Mouse (Mus musculus) activated CD4-positive, CD25-positive, alpha-beta regulatory T cell, adult 4 months (primary cell): ENCODE measurements at regions not wholly inside any gene's neighbourhood (a gene's known extent, or its start where the extent isn't known, plus 50 kb on each side); places are given as distances from the start of the nearest gene placed in this dataset.

Source experiments
- ATAC-seq: one replicate; pipeline ENCODE4 v1.8.0; 2017

DNA sequence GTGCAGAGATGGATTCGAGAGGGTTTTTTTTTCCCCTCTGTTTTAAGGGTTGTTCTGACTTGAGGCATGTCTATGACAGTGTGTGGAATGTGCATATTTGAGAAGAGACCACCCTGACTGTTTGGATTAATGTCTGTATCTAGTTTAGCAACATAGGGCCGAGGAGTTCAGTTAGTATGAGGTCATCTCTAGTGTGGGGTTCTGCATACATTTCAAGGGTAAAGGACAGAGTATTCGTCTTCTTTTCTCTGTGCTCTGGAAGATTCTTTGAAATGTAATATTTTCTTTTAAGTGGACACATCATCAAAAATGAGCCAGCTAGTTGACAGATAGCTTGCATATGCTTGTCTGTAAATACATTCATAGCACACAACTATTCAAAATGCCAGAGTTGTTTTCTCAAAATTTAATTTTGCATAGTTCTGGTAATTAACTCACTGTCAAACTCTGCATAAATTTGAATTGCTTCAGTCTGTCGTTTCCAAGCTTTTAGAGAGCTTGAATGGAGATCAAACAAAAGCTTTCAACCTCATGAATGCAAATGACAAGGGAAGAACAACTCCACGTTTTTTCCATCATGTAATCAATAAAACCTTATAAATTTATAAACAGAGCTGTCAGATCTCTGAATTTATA lies 415.5 kb downstream of the Adamts20 start:
- ATAC-seq, result no peak

DNA sequence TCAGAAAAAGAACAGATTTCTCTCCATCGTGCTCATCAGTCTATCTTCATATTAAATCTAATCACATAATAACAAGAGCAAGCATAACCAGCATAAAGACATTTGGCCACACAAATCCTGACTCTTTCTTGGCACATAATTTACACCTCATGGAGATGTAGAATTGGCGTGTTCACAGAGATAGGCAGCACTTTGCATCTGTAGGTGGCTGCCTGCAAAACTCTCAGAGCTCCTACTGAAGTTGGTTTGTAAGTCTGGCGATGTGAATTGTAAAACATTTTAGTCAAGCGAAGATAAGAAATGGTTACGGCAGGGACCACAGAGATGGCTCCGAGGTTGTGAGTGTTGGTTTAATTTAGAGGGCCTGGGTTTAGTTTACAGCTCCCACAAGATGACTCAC lies 419.0 kb downstream of the Adamts20 start:
- ATAC-seq, result no peak

DNA sequence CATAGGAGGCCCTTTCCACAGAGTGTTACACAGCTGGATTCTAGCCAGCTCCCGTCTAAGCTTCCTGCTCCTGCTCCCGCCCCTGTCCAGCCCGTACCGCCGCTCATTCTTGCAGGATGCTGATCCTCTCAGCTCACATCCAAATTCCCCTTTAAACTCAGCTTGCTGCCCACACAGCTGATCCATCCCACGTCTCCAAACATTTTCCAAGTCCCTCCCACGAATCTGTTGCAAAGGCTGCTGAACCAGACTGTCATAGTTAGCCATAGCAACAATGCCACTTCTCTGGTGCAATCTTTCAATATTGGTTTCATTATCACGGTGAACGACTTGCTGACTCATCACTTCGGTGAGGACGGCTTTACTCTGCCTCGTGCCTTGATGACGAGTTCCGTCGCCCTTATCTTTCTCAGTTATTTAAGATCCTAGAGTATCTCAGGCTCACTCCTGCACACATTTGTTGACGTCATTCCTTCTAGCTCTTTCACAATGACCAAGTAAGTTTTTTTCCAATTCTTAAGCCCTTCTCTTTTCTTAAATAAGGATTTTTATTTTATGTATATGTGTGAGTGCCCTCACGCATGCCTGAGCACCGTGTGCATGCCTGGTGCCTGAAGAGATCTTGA lies 420.0 kb downstream of the Adamts20 start:
- ATAC-seq, result no peak

DNA sequence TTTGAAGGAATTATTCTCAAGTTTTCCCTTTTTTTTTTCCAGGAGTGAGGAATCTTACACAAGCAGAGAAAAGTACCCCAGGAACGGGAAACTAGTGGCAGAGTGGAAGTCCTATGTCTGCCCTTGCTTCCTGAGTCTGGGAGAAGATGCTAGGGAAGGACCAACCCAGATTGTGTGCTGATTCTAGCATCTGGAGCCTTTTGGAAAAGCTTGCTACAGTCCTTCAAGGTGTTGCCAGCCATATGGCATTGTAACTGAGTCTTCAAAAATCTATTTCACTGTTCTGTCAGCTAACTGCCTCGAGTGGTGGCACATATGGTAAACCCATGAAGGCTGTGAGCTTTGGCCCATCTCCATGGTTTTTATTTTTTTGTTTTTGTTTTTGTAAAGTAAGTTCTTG lies 432.3 kb downstream of the Adamts20 start:
- ATAC-seq, result no peak

DNA sequence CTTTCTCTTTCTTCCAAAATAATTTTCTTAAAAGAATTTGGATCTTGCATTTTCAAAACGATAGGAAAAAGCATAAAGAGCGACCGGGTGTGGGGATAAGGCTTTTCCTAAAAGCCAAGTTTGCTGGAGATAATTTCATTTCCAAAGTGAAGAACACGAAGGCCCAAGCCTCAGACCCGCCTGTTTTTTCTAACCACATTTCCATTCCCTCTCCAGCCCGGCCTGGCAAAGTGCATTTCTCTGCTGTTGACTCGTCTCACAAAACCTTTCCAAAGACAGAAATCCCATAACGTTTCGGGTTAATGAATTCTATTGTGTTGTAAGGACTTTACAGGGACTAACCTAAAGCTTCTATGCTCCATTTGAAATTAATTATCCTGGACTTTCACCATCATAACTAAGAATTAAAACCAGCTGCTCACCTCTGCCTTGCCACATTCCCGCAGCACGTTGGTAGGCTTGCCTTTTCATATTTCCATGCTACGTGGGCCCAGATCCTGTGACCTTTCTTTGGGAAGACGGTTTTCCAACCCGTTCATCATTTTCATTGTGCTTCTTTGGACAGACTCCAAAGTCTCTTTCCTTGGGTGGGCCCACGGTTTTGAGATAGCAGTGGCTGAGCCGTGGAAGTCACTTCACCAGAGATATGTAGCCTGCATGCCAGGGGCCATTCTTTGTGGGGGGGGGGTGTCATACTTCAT lies 430.5 kb upstream of the Prickle1 start:
- ATAC-seq, result no peak

DNA sequence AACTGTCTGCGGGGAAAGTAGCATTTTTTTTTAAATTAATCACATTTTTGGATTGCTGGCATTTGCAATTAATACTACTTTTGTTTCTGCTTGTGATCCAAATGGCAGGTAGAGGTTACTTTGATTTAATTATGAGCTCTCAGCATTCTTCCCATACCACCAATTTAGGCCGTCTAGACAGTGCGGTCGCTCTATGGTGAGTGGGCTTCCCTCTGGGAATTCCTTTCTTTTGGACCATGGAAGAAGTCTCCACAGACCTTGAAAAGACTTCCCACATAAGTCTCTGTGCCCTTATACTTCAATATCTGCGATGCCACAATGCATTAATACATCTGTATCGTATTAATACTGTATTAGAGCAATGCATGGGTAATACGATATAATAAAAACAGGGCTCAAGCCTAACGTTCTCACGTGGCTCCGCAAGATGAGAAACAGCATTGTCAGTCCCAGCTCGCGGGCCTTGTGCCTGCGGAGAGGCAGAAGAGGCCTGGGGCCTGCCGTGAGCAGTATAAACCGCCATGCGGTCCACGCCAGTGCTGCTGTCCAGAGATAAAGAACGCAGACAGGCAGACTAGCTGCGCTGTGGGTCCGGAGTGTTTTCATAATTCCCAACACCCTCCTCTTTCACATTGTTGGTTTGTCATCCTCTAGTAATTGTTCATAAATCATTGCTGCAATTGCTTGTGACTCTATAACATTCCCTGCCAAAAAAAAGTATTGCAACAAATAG lies 429.7 kb upstream of the Prickle1 start:
- ATAC-seq, result no peak

DNA sequence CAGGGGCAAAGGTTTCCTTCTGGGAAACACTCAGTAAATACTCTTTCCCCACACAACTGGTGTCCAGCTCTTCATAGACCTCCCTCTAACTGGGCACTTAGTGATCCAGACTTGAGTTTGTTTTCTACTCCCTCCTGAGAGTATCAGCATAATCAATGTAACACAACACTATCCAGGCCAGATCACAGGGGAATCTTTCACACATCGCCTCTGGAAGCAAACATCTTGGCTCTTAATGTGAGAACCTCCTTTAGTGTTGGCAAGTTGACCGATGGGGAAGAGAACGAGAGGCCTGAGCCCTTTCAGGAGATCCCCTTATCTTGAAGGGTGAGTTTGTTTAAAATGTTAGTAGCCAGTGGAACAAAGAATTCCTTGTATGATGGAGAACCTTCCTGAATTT lies 429.1 kb upstream of the Prickle1 start:
- ATAC-seq, result no peak

DNA sequence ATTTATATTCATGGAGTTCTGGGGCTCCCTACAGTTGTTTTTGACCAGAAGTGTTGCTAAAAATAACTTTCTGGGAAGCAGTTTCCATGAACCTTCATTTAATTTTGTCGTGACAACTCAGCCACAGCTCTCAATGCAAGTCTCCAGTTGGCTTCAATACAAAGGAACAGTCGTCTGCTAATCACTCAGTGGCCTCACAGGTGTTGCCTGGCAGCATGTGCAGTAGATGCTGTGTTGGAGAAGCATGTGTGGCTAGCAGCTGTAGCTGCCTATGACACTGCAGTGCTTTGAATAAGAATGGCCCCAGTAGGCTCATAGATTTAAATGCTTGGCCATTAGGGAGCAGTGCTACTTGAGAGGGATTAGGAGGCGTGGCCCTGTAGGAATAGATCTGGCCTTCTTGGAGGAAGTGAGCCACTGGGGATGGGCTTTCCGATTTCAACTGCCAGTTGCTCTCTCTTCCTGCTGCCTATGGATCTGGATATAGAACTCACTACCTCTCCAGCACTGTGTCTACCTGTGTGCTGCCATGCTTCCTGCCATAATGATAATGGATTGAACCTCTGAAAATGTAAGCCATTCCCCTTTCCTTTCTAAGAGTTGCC lies 428.5 kb upstream of the Prickle1 start:
- no peak for ATAC-seq

DNA sequence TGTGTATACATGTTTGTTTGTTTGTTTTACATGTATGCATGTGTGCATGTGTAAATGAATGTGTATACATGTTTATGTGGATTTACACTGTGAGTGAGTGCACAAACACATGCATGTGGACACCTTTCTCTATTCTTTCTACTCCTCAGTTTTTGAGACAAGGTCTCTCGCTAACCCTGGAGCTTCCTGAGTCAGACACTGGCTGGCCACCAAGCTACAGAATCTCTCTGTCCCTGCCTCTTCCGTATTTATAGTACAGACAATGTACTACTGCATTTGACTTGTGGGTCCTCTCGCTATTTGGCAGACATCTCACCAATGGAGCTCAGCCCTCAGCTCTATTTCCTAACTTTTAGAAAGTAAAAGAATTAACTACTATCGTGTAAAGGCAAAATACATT lies 427.8 kb upstream of the Prickle1 start:
- no peak for ATAC-seq

DNA sequence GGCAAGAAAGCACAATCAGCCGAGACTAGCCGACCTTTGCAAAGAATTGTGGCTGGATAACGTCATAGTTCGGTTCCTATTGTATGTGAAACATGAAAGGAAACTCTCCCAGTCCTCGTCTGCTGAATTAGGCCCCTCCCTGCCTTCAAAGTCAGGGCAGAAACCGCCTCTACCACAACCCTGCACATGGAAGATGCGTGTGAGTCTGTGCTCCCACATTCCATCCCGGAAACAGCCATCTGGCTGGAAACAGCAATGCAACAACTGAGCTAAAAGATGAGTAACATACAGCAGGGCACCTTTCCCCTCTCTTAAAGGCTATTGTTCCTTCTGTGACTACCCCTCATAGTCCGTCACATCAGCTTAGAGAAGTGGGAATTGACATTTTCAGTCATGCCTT lies 422.1 kb upstream of the Prickle1 start:
- no peak for ATAC-seq

DNA sequence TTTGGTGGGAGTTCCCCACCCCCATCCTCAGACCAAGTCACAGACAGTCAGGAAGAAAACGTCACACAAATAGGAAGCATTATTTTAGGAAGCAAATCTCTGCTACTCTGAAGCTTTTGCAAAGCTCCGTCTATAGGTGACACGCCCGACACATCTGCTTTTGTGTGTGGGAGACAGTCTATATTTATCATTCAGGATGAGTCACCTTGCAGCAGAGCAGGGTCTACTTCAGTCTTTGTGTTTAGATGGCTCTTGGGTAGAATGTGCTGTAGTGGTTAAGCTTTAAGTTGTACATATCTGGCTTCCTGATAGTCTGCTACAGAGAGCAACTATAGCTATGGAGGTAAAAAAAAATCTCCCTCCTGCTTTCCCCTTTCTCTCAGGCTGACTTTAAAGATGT lies 415.8 kb upstream of the Prickle1 start:
- ATAC-seq, result no peak

DNA sequence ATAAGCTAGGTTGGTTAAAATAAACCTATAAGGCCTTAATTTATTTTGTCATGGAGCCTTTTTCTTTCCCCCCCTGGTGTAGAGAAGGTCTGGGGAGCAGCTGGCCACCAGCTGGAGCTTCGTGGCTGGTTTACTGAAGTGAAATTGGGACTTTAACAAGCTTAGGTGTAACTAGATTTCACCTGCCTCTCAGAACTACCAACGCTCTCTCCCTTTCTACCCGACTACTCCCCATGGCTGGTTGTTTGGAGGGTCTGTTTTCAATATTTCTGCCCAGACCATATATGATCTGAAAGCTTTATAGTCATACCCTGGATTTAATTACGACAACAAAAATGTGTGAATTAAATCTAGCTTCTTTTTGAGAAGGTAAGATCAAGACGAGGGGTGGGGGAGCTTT lies 410.4 kb upstream of the Prickle1 start:
- ATAC-seq, result no peak

DNA sequence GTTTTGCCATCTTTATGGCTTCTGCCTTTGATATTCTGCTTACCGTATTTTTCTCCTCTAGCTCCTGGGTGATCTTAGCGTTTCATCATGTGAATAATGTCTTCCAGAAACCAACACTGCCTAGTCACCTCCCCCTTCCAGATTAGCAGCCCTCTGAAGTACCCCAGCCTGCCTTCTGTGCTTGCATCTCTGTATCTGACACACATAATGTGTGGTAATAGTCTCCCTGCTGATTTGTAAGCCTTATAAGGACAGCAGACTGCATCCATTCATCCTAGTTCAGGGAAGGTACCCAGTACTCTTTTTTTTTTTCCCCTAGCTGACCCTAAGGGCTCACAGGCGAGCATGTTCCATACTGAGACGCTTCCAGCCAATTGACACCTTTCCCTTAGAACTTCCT lies 409.2 kb upstream of the Prickle1 start:
- no peak for ATAC-seq

DNA sequence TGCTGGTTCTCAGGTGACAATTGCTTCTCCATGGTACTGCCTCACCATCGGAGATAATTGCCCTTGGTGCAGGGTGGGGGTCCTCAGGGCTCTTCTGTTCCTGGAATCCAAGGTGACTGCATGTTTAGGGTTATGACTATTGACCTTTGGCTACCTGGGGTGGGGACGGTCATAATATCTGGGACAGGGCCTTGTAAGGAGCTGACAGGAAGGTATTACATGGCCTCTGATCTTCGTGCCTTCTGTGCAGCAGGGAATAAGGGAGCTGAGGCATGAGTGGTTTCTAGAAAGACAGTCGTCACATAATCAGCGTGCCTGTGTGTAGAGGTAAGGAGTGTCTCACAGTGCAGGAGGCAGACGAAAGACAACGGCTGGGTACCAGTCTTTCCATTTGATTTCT lies 407.5 kb upstream of the Prickle1 start:
- no peak for ATAC-seq

DNA sequence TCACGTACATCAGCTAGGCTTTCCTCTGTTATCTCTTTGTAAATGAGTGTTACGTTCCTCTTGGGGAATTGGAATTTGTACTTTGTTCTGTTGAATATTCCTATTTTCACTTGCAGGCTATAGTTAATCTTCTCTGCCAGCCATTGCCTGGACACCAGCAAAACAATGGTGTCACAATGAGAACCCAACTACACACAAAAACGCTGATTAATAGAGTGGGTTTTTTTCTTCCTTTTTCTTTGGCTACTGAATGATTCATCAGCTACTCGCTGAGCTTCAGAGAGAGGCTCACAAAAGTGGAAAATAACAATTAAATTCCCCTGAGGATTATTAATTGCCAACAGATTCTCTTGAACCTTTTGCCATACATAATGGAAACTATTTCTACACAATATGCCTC lies 398.9 kb upstream of the Prickle1 start:
- ATAC-seq, result no peak

DNA sequence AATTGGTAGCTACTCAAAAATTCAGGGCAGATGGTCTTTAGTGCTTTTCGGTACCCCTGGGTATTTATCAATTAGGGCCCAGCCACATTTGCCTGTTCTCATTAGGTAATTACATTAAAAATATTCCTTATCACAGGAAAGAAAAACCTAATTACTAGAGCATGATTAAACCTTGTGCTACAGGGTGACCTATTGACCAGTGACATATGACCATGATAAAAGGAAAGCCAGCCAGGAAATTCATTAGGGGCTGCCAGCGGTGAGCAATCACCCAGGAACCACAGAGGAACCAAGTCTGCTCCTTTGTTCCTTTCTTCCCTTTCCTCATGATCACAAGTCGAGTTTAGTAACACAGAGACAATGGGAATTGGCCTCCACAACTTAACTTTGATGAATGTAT lies 394.4 kb upstream of the Prickle1 start:
- ATAC-seq, result no peak

DNA sequence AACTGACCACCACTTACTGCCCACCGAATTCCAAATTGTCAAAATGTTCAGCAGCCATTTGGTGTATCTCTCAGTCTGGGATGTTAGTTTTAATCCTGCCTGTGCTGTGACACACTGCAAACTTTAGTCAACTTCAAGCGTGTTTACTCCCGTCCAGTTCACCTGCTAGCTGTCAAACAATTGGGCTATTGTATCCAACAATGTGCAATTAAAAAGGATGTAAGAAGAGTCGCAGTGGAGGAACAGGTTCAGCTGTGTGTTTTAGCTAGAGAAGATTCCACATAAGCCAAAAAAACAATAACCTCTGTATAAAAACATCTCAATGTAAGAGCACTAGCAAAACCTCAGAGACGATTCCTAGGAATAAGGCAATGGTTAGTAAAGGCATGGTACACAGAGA lies 392.7 kb upstream of the Prickle1 start:
- ATAC-seq, result no peak

DNA sequence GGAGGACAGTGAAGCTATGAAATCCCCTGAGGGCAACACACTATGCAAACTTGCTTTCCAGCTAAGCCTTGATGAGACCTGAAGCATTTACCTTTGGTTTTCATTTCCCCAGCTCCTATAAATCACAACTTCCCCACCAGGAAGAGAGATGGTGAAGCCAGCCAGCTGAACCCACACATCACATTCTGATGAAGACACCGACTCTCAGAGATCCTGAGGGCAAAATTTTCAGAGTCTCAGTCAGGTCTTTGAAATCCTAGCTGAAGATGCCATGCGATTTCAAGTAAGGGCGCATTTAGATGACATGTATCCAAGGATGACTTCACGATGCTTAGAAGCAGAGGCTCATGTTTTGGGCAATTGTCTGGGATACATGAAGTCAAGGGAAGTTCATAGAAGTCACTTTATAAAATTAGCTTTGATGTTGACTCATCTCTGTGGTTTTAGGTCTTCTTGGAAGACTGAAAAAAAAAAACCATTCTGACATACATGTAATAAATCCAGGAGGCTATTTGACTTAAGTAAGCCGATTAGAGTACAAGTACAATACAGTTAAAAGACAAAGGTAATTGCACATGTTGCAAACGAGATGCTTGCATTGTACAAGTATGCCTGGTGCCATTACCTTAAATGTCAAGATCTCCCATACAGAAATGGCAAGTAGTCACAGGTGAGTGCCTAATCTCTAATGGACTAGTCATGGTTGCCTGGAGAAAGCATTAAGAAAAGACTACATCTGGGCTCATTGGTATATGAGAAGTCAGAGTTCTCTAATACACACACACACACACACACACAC lies 391.1 kb upstream of the Prickle1 start:
- ATAC-seq, result no peak

DNA sequence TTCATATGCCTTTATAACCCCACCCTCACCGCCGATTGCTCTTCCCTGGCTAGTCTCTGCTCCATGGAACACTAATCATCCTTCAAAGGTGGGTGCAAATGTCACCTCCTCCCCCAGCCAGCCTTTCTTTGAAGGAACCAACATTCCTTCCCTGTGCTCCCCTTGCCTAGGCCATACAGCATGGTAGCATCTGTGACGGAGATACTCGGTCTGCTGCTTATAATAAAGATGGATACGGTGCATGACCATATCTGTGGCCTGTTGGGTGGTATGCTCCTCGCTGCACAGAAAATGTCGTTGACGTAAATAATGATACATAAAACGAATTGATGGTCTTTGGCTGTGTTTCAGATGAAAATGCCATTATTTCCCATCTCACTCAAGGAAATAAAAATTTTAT lies 386.4 kb upstream of the Prickle1 start:
- no peak for ATAC-seq

DNA sequence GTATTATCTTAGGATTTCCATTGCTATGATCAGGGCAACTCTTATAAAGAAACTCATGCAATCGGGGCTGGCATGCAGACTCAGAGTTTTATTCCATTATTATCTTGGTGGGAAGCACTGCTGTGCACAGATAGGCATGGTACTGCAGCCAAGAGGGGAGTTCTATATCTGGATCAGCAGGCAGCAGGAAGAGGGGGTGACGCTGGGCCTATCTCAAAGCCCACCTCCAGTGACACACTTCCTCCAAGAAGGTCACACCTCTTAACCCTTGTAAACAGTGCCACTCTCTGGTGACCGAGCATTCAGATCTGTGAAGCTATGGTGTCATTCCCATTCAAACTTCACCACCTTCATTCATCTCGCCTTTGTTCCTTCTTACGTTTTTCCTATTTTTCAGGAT lies 381.8 kb upstream of the Prickle1 start:
- ATAC-seq, result no peak

DNA sequence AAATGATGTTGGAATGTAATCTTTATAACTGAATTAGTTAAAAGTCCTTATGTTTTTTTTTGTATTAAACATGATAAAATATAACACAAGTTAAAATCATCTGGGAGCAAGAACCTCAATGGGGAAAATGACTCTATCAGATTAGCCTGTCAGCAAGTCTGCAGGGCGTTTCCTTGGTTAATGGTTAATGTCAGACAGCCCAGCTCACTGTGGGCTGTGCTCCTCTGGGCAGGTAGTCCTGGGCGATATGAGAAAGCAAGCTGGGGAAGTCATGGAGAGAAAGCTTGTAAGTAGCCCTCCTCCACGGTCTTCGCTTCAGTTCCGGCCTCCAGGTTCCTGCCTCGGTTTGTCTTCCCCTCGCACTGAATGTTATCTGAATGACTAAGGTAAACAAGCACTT lies 379.0 kb upstream of the Prickle1 start:
- ATAC-seq, result no peak

DNA sequence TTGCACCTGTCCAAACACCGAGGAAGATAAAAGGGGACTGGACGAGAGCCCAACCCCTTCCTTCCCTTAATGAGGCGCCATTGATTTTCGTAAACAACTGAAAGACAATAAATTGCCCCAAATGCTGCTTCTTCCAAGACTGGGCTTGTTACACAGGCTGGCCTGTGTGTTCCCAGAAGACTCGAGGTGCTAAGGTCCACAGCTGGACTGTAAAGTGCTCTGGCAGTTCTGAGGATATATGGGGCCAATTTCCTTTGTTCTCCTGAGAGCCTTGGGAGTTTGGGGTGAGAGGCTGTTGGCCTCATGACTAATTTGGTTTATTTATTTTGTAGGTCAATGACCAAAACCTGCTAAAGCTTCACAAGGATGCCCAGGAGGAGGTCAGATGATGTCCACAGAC lies 377.3 kb upstream of the Prickle1 start:
- no peak for ATAC-seq

DNA sequence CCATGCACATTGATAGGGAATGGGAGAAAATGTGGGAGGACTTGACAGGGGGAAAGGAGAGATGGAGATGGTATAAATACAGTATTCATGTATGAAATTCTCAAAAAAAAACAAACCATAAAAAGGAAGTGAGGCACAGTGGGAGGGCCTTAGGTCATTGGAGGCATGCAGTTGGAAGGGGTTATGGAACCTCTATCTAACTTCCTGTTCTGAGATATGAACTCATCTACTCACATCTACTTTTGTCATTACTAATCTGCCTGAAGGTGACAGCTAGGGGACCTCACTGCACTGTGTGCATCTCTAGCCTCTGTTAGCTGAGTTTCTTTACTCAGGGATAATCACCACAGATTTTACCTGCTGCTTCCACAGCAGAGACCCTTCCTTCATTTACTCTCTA lies 366.3 kb upstream of the Prickle1 start:
- no peak for ATAC-seq
